Mouse (Mus musculus) mesoderm, embryonic 11.5 days (tissue): ENCODE measurements around the gene Trappc10.

Source experiments
- DNase-seq: peaks from one replicate; pipeline ENCODE4 v3.0.0-alpha.2; 2012; ENCODE audit warnings: low read depth, low spot score

Trappc10 gene

GRCm38 (mm10) chr10:78161096-78161495 is 83.3 kb downstream of the Trappc10 start:
- DNase-seq = no peak

- no peak for DNase-seq
Observed at GRCm38 (mm10) chr10:78160369-78161095, 83.9 kb downstream of the Trappc10 start.

GRCm38 (mm10) chr10:78159906-78160305 is 84.5 kb downstream of the Trappc10 start:
- DNase-seq = peak; percentile 87

GRCm38 (mm10) chr10:78159252-78159878 is 85.1 kb downstream of the Trappc10 start:
- DNase-seq = peak; percentile 41

GRCm38 (mm10) chr10:78158041-78158440 is 86.4 kb downstream of the Trappc10 start:
- no peak for DNase-seq

GRCm38 (mm10) chr10:78156926-78157325 is 87.5 kb downstream of the Trappc10 start:
- no peak for DNase-seq

- no peak for DNase-seq
Observed at GRCm38 (mm10) chr10:78148834-78149766, 95.3 kb downstream of the Trappc10 start.

GRCm38 (mm10) chr10:78147908-78148441 is 96.5 kb downstream of the Trappc10 start:
- no peak for DNase-seq

- DNase-seq = no peak
Observed at GRCm38 (mm10) chr10:78143727-78144505, 100.5 kb downstream of the Trappc10 start.

GRCm38 (mm10) chr10:78140843-78141242 is 103.6 kb downstream of the Trappc10 start:
- no peak for DNase-seq

GRCm38 (mm10) chr10:78140251-78140600 is 104.2 kb downstream of the Trappc10 start:
- no peak for DNase-seq

- DNase-seq = no peak
Observed at GRCm38 (mm10) chr10:78139572-78140250, 104.7 kb downstream of the Trappc10 start.

GRCm38 (mm10) chr10:78138812-78139523 is 105.5 kb downstream of the Trappc10 start:
- no peak for DNase-seq

- no peak for DNase-seq
Observed at GRCm38 (mm10) chr10:78137191-78137590, 107.2 kb downstream of the Trappc10 start.
